Mouse (Mus musculus): Measurements from ENCODE around the gene Sbk2. TPM values are rescaled to one million over a fixed set of nuclear protein-coding genes. Genes with fewer than 3 reads are reported as not detected.

The Sbk2 gene
- total RNA-seq, 2 experiments from 2014 or later = 0.31 TPM; not detected in 1

GRCm38 (mm10) chr7:4915007-4915665, 49.1 kb downstream of the Sbk2 start, which contains the start of gene Zfp628:
Gene Zfp628, plus strand, starts transcription at chr7:4915217.
- H3K4me3 ChIP-seq = peak within 1 kb of the TSS; percentile 92
- peak; percentile 92 to 97 for DNase-seq (ENCODE audit: low spot score in 2 of 2)
- no peak for TF ChIP-seq CTCF (conservative IDR thresholded peaks at IDR 0.05)
- H3K27ac ChIP-seq = peak within 1 kb of the TSS; percentile 93

- no peak overlapping the region for H3K4me3 ChIP-seq
- TF ChIP-seq CTCF (conservative IDR thresholded peaks at IDR 0.05) = no peak
- DNase-seq (ENCODE audit: low spot score in 2 of 2) = no peak
- no peak overlapping the region for H3K27ac ChIP-seq
Measured at GRCm38 (mm10) chr7:4912248-4912647, 52.0 kb downstream of the Sbk2 start.

DNA sequence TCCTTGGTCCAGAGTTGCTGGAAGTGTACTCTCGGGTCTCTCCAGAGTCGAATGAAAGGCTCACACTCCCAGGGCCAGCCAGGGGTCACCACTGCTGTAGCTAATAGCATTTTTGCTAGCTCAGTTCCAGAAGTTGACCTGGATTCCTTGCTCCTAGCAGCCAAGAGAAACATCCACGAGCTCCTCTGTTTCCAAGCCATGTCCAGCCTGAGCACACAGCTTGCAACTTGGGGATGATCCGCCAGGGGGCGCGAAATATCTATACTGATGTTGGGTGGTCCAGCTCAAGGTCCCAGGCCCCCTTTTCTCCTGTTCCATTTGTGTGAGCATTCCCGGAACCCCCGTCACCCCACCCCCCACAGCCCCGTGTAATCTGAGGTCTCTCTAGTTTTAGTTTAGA, 52.6 kb downstream of the Sbk2 start:
- TF ChIP-seq CTCF (conservative IDR thresholded peaks at IDR 0.05) = peak; percentile 82
- no peak overlapping the region for H3K27ac ChIP-seq
- no peak overlapping the region for H3K4me3 ChIP-seq
- DNase-seq (ENCODE audit: low spot score in 2 of 2) = peak in 1 of 2 experiments; percentile 70

DNA sequence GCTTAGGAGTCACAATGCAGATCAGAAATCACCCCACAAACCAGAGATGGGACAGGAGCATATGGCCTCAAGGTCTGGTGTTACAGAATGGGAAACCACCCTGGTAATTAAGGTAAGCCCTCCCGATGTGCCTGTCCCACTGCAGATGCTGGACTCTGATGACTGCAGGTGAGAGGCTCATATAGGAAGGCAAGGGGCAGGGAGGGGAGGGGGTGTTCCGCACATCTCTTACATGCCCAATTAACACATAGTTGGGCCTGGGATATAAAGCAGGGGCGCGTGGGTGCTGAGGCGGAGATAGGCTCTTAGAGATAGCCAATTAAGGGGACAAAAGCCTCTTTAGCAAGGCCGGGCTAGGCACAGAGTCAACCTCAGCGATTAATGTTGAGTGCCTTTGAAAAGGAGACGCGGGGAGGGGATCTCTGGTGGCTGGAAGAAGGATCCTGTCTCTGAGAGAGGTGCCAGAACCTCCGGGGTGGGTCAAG, 57.7 kb downstream of the Sbk2 start, which contains the start of gene Gm36210:
Gene Gm36210 (minus strand): TSS at position 51 of the 485 bp plus-strand sequence.
- TF ChIP-seq CTCF (conservative IDR thresholded peaks at IDR 0.05) = no peak
- Histone ChIP-seq H3K4me3 (no peak within 1 kb of the TSS), H3K27ac (no peak within 1 kb of the TSS)
- DNase-seq (ENCODE audit: low spot score in 2 of 2) = no peak

DNA sequence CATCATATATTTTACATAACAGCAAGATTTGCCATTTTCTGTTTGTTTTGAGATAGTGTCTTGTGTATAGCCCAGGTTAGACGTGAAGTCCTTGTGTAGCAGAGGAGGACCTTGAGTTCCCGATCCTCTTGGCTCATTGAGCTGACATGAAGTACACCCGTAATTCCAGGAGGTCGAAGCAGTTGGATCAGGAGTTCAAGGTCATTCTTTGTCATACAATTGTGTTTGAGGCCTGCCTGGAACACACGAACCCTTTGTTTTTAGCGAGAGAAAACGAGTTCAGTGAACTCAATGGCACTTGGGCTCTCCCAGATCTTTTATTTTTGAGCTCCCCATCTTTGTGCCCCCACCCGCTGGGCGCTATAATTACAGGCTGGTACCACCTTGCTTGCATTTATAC, 61.8 kb downstream of the Sbk2 start:
- H3K27ac ChIP-seq = no peak overlapping the region
- H3K4me3 ChIP-seq = no peak overlapping the region
- DNase-seq (ENCODE audit: low spot score in 2 of 2) = no peak
- no peak for TF ChIP-seq CTCF (conservative IDR thresholded peaks at IDR 0.05)

GRCm38 (mm10) chr7:4901171-4901570, 63.0 kb downstream of the Sbk2 start:
- H3K4me3 ChIP-seq = no peak overlapping the region
- no peak overlapping the region for H3K27ac ChIP-seq
- no peak for DNase-seq (ENCODE audit: low spot score in 2 of 2)
- peak; percentile 62 for TF ChIP-seq CTCF (conservative IDR thresholded peaks at IDR 0.05)

DNA sequence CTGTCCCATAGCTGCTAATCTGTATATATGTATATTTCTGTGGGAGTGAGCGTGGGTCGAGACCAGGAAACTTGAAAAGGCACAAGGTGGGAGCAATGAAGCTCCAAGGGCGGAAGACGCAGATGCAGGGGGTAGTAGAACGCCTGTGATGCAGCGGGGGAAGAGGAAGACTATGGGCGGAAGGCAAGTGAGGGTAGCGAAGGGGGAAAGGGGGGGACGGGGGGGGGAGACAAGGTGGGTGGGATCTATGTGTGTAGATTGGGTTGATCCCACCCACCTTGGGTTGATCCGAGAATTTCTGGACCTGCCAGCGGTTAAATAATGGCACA, 63.7 kb downstream of the Sbk2 start:
- no peak overlapping the region for H3K27ac ChIP-seq
- no peak for DNase-seq (ENCODE audit: low spot score in 2 of 2)
- no peak overlapping the region; the same call in 1 of the 2 replicates for H3K4me3 ChIP-seq
- TF ChIP-seq CTCF (conservative IDR thresholded peaks at IDR 0.05) = no peak

DNA sequence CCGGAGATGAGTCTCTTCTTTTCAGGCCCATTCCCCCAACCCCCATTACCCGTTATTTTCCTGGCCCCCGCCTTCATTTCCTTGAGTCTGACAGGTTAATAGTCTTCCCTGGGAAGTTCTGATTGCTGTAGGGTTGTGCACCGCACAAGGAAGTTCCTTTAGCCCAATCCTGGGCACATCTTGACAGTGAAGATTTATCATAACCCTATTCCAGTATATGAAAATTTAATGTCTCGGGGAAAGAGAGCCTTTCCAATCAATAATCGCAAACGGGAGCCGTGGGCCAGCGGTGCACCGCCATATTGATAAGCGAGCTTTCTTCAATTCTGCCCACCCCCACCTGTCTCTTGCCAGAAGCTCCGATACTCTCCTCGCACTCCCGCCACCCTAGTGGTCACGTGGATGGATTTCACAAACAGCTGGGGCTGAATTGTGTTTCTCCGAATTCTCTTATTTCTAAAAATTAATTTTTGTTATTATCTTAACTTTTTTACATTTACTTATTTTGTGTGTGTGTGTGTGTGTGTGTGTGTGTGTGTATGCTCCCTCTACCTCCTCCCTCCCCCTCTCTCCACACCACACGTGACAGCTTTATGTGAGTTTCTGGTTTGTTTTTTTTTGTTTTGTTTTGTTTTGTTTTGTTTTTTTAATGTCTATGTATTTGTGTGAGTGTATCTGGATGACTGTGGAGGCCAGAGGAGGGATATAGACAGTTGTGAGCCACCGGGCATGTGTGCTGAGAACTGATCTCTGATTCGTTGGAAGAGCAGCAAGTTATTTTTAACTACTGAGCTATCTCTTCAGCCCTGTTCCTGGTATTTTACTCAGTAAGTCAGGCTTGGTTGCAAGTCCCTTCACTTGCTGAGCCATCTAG, 64.3 kb downstream of the Sbk2 start:
- H3K4me3 ChIP-seq = peak overlapping the region; percentile 39
- TF ChIP-seq CTCF (conservative IDR thresholded peaks at IDR 0.05) = peak; percentile 21; the same call in 1 of the 2 replicates
- H3K27ac ChIP-seq = peak overlapping the region; percentile 12; the same call in 1 of the 2 replicates
- no peak for DNase-seq (ENCODE audit: low spot score in 2 of 2)

- H3K27ac ChIP-seq = peak overlapping the region; percentile 12; the same call in 1 of the 2 replicates
- peak overlapping the region; percentile 39 for H3K4me3 ChIP-seq
- no peak for TF ChIP-seq CTCF (conservative IDR thresholded peaks at IDR 0.05)
- DNase-seq (ENCODE audit: low spot score in 2 of 2) = no peak
Measured at GRCm38 (mm10) chr7:4898851-4899648, 65.2 kb downstream of the Sbk2 start.

DNA sequence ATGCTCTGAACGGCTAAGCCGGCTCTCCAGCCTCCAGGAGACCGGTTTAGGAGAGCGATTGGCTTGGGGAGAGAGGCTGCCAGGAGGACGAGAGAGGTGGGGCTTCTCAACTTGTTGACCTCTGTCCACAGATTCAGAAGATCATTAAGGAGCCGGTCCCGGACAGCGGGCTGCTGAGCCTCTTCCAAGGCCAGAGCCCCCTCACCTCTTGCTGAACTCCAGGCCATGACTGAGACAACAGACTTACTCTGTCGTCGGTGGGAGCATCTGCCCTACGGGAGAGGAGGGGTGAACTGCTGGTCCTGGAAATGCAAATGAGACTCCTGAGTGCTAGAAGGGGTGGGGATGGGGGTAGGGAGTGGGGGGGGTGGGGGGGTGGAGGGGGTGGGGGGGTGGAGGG, 69.0 kb downstream of the Sbk2 start:
- H3K4me3 ChIP-seq = no peak overlapping the region
- no peak for TF ChIP-seq CTCF (conservative IDR thresholded peaks at IDR 0.05)
- H3K27ac ChIP-seq = no peak overlapping the region
- DNase-seq (ENCODE audit: low spot score in 2 of 2) = no peak

Other genes with a start within 250 kb of the Sbk2 start
- under 1 TPM in 1 of 2 experiments, not detected in 1; 0.13 TPM for gene Tmem150b, start 239.2 kb downstream of the Sbk2 start, total RNA-seq (2021)
- gene Kmt5c, start 224.3 kb downstream of the Sbk2 start, total RNA-seq (2021) = 10 to 100 TPM; 25.2 to 37.6 TPM
- 1 to 10 TPM; 1.3 to 3.8 TPM for gene Cox6b2, start 211.3 kb downstream of the Sbk2 start, total RNA-seq (2021)
- gene Fam71e2, start 193.1 kb downstream of the Sbk2 start, total RNA-seq (2021) = not detected
- gene Il11, start 181.5 kb downstream of the Sbk2 start, total RNA-seq (2021) = under 1 TPM; 0.25 to 0.26 TPM
- gene Tmem190, start 181.5 kb downstream of the Sbk2 start, total RNA-seq (2021) = not detected
- gene Tmem238, start 174.8 kb downstream of the Sbk2 start, total RNA-seq (2021) = 1 to 10 TPM; 2.6 to 2.7 TPM
- 100 to 1,000 TPM; 458 to 462 TPM for gene Rpl28, start 171.5 kb downstream of the Sbk2 start, total RNA-seq (2021)
- 100 to 1,000 TPM; 106 to 108 TPM for gene Ube2s, start 151.8 kb downstream of the Sbk2 start, total RNA-seq (2021)
- gene Shisa7, start 119.7 kb downstream of the Sbk2 start, total RNA-seq (2021) = 100 to 1,000 TPM; 172 to 204 TPM
- gene Isoc2b, start 94.1 kb downstream of the Sbk2 start, total RNA-seq (2021) = 1 to 10 TPM; 4.7 to 5.6 TPM
- 10 to 100 TPM; 13.0 to 13.4 TPM for gene Isoc2a, start 87.3 kb downstream of the Sbk2 start, total RNA-seq (2021)
- under 1 TPM in 1 of 2 experiments, not detected in 1; 0.28 TPM for gene Gm36210, start 57.9 kb downstream of the Sbk2 start, total RNA-seq (2021)
- gene Zfp628, start 49.2 kb downstream of the Sbk2 start, total RNA-seq (2021) = 10 to 100 TPM; 15.0 to 15.8 TPM
- gene Nat14, start 42.4 kb downstream of the Sbk2 start, total RNA-seq (2021) = 100 to 1,000 TPM; 103 to 114 TPM
- 1 to 10 TPM; 2.4 to 3.5 TPM for gene Ssc5d, start 38.6 kb downstream of the Sbk2 start, total RNA-seq (2021)
- 1 to 10 TPM in 1 of 2 experiments, under 1 TPM in 1; 0.71 to 1.0 TPM for gene Sbk3, start 6.8 kb upstream of the Sbk2 start, total RNA-seq (2021)
- gene Zfp579, start 31.8 kb upstream of the Sbk2 start, total RNA-seq (2021) = 10 to 100 TPM; 29.7 to 35.6 TPM
- 1 to 10 TPM; 7.0 to 8.1 TPM for gene Zfp524, start 50.0 kb upstream of the Sbk2 start, total RNA-seq (2021)
- gene Fiz1, start 50.3 kb upstream of the Sbk2 start, total RNA-seq (2021) = 10 to 100 TPM; 25.8 TPM
- gene Gm44973, start 51.1 kb upstream of the Sbk2 start, total RNA-seq (2021) = not detected
- 10 to 100 TPM; 38.6 to 41.8 TPM for gene Zfp865, start 56.0 kb upstream of the Sbk2 start, total RNA-seq (2021)
- gene Ccdc106, start 56.1 kb upstream of the Sbk2 start, total RNA-seq (2021) = 10 to 100 TPM; 57.8 to 61.1 TPM
- gene 4632433K11Rik, start 69.7 kb upstream of the Sbk2 start, total RNA-seq (2021) = not detected
- gene Zfp784, start 74.0 kb upstream of the Sbk2 start, total RNA-seq (2021) = 1 to 10 TPM; 7.3 to 7.8 TPM
- 10 to 100 TPM; 34.1 to 35.7 TPM for gene Zfp580, start 87.1 kb upstream of the Sbk2 start, total RNA-seq (2021)
- gene U2af2, start 97.7 kb upstream of the Sbk2 start, total RNA-seq (2021) = 100 to 1,000 TPM; 185 to 192 TPM
- 100 to 1,000 TPM; 540 to 559 TPM for gene Epn1, start 115.8 kb upstream of the Sbk2 start, total RNA-seq (2021)
- not detected for gene Rfpl4, start 152.5 kb upstream of the Sbk2 start, total RNA-seq (2021)
- gene Rasl2-9, start 161.5 kb upstream of the Sbk2 start, total RNA-seq (2021) = under 1 TPM in 1 of 2 experiments, not detected in 1; 0.59 TPM
- not detected for gene Vmn1r55, start 185.3 kb upstream of the Sbk2 start, total RNA-seq (2021)
- gene Vmn1r56, start 232.3 kb upstream of the Sbk2 start, total RNA-seq (2021) = not detected